Mouse (Mus musculus) testis, adult 2 months (tissue): ENCODE measurements at regions not wholly inside any gene's neighbourhood (a gene's known extent, or its start where the extent isn't known, plus 50 kb on each side); places are given as distances from the start of the nearest gene placed in this dataset.

ENCODE experiments used
- CTCF ChIP-seq: fragments of 200-500 bp; IDR thresholded peaks from 2 replicates; pipeline ENCODE4 v1.5.1; 2012; ENCODE audit warnings: low read depth, mild to moderate bottlenecking, inconsistent platforms, low read length, moderate library complexity; ENCODE audit not compliant: control insufficient read depth, insufficient read depth, insufficient replicate concordance
- POLR2A ChIP-seq: fragments of 200-500 bp; IDR thresholded peaks from 2 replicates; pipeline ENCODE4 v1.6.1; 2012; ENCODE audit warnings: low read depth, mild to moderate bottlenecking, inconsistent platforms, low read length, moderate library complexity; ENCODE audit not compliant: control insufficient read depth

DNA sequence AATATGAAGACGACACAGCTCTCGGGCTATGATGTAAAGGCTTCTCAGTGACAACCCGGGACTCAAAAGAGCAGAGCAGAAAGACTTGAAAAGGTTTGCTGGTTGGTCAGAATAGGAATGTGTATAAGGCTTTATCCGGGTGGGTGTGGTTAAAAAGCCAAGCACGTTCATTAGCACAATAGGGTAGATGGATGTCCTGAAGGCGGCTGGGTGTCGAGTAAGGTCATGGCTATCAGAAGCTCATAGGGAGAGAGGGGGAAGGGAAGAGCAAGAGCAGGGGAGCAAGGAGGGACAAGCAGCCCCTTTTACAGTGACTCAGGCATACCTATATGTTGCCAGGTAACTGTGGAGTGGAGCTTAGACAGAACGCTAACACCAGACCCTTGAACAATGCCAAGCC is 54.3 kb upstream of the Tmem150c start:
- TF ChIP-seq CTCF (no peak), POLR2A (no peak)
